Comparison of ENCODE assay signal across 17 mouse cellular contexts in genomic region chr10:17485049-17485449, GRCm38 (mm10).
DNase-seq lines count a peak whose midpoint lies in the region; ATAC-seq and TF ChIP-seq lines count a peak whose summit lies in the region.
"Had no signal": no experiment of that assay in that cellular context is flagged by ENCODE, and none has a peak within 500 bp of the region (broad histone marks: within the 10 kb centered on the region; RNA-seq: fewer than 3 reads in every experiment).

No protein-coding gene starts in this region.

- H3K27ac ChIP-seq in kidney, embryonic 14.5 days (ENCODE audit: low read depth, low read length): no peak overlapping the region
- no peak overlapping the region for H3K27ac ChIP-seq in CH12.LX (ENCODE audit: insufficient read depth, low read depth)
- H3K27ac ChIP-seq: midbrain, embryonic 15.5 days had no signal

- no peak for TF ChIP-seq POLR2A in CH12.LX (IDR thresholded peaks at IDR 0.05; ENCODE audit: low read depth, low read length)

- H3K9me3 ChIP-seq in kidney, embryonic 14.5 days (ENCODE audit: control insufficient read depth, low read length): no peaks in the 10 kb centered on the region
- peaks cover 3% of the 10 kb centered on the region for H3K9me3 ChIP-seq in CH12.LX (replicated peaks; ENCODE audit: low read length)
- peaks cover 12% of the 10 kb centered on the region for H3K9me3 ChIP-seq in megakaryocyte, embryonic 14.5 days
- H3K9me3 ChIP-seq: midbrain, embryonic 15.5 days had no signal

- DNase-seq in kidney, adult 9 months: peak; percentile 17
- DNase-seq in CH12.LX (ENCODE audit: extremely low read depth): peak; percentile 52
- DNase-seq in fibroblast of lung, adult 2 months (ENCODE audit: low read depth): peak; percentile 6
- no peak for DNase-seq in Muller cell, postnatal 12 days (ENCODE audit: inconsistent ontology term)
- DNase-seq in kidney, postnatal 10 days: no peak
- DNase-seq: cerebellum, adult 11 months; gastrocnemius, postnatal 36 days; heart, postnatal 10 days; lung, adult 18-20 months; spleen, adult 18-20 months; thymus, postnatal 14 days had no signal

- dilution Hi-C loops in CH12.LX (cut with MboI; ENCODE audit: extremely low pct_ligation_motif_present, extremely low pct_unique_long_range_greater_than_20kb, low sequenced_read_pairs): no loop called here

- no peak; the same call in none of the 2 replicates for TF ChIP-seq RAD21 in CH12.LX (IDR thresholded peaks at IDR 0.05; ENCODE audit: low read depth, low read length)

- TF ChIP-seq CTCF in CH12.LX (conservative IDR thresholded peaks at IDR 0.05 in 1 of 2, IDR thresholded peaks at IDR 0.05 in 1 of 2; ENCODE audit: low read depth in 2 of 2, low read length in 2 of 2): no peak

- H3K27me3 ChIP-seq in kidney, embryonic 14.5 days (ENCODE audit: control insufficient read depth, insufficient read depth, low read length): no peaks in the 10 kb centered on the region
- H3K27me3 ChIP-seq in CH12.LX (replicated peaks): no peaks in the 10 kb centered on the region
- H3K27me3 ChIP-seq in megakaryocyte, embryonic 14.5 days (replicated peaks): no peaks in the 10 kb centered on the region
- H3K27me3 ChIP-seq: midbrain, embryonic 15.5 days had no signal

- peak; percentile 82 for TF ChIP-seq EP300 in CH12.LX (IDR thresholded peaks at IDR 0.05; ENCODE audit: low read length)

- no peaks in the 10 kb centered on the region for H3K4me1 ChIP-seq in kidney, embryonic 14.5 days (ENCODE audit: control insufficient read depth, insufficient read depth, low read length)
- peaks cover 5 to 28% of the 10 kb centered on the region in 2 experiments for H3K4me1 ChIP-seq in CH12.LX (ENCODE audit: control insufficient read depth in 1 of 2, insufficient read depth in 2 of 2)
- H3K4me1 ChIP-seq in megakaryocyte, embryonic 14.5 days: peaks cover 74% of the 10 kb centered on the region
- H3K4me1 ChIP-seq: midbrain, embryonic 15.5 days had no signal

- 77% methylated on average over 5 of the region's 5 CpGs for whole genome bisulfite sequencing in kidney, embryonic 14.5 days

- H3K4me2 ChIP-seq in kidney, embryonic 14.5 days (replicated peaks; ENCODE audit: low read depth, low read length): no peak overlapping the region
- 0 out of 2 replicates have a peak overlapping the region, but pooled peaks have one; percentile 5 for H3K4me2 ChIP-seq in CH12.LX (ENCODE audit: insufficient read depth, low read depth, poor library complexity, severe bottlenecking)
- H3K4me2 ChIP-seq: midbrain, embryonic 15.5 days had no signal

- ATAC-seq in kidney, embryonic 14.5 days (ENCODE audit: low FRiP score, low TSS enrichment): no peak
- ATAC-seq in cerebellum, adult (ENCODE audit: insufficient number of reproducible peaks, low FRiP score, low TSS enrichment): no peak
- ATAC-seq: forebrain, embryonic 16.5 days; intestine, postnatal 0 days; midbrain, embryonic 15.5 days had no signal

- H3K4me3 ChIP-seq in kidney, embryonic 14.5 days (ENCODE audit: low read length): no peak overlapping the region
- no peak overlapping the region for H3K4me3 ChIP-seq in CH12.LX (replicated peaks in 1 of 3; ENCODE audit: low read depth in 2 of 3, low read length in 2 of 3, poor library complexity in 1 of 3)
- peak overlapping the region; percentile 87 for H3K4me3 ChIP-seq in megakaryocyte, embryonic 14.5 days (replicated peaks)
- H3K4me3 ChIP-seq: midbrain, embryonic 15.5 days had no signal

- no peak overlapping the region for H3K9ac ChIP-seq in kidney, embryonic 14.5 days (ENCODE audit: low read depth, low read length)
- H3K9ac ChIP-seq in CH12.LX (ENCODE audit: insufficient read depth, low read depth): no peak overlapping the region
- H3K9ac ChIP-seq: midbrain, embryonic 15.5 days had no signal

- no peaks in the 10 kb centered on the region for H3K36me3 ChIP-seq in kidney, embryonic 14.5 days (ENCODE audit: control insufficient read depth, insufficient read depth, low read length)
- H3K36me3 ChIP-seq in CH12.LX (replicated peaks in 1 of 2; ENCODE audit: control insufficient read depth in 1 of 2, insufficient read depth in 1 of 2, low read length in 1 of 2): no peaks in the 10 kb centered on the region
- H3K36me3 ChIP-seq in megakaryocyte, embryonic 14.5 days (replicated peaks; ENCODE audit: low read length): peaks cover 14% of the 10 kb centered on the region
- H3K36me3 ChIP-seq: midbrain, embryonic 15.5 days had no signal

- in situ Hi-C loops in CH12.LX (cut with MboI; ENCODE audit: low pct_ligation_motif_present, low pct_unique_long_range_greater_than_20kb, low sequenced_read_pairs): no loop called here

- no peaks in the 10 kb centered on the region for H3K79me2 ChIP-seq in CH12.LX (replicated peaks; ENCODE audit: control insufficient read depth, extremely low read depth, insufficient read depth, poor library complexity, severe bottlenecking)

TF ChIP-seq in CH12.LX, 34 proteins besides CTCF, POLR2A, EP300 and RAD21:
- TF ChIP-seq TCF12 (IDR thresholded peaks at IDR 0.05; ENCODE audit: low read depth, low read length): peak; percentile 25; the same call in 1 of the 2 replicates
- TF ChIP-seq MEF2A (IDR thresholded peaks at IDR 0.05; ENCODE audit: borderline replicate concordance, low read depth, low read length): peak; percentile 73; the same call in 1 of the 2 replicates
- TF ChIP-seq ETS1 (conservative IDR thresholded peaks at IDR 0.05; ENCODE audit: low read depth, low read length): peak; percentile 44; the same call in 1 of the 2 replicates
- no peak for TF ChIP-seq MAZ (IDR thresholded peaks at IDR 0.05; ENCODE audit: low read depth, low read length)
- no peak for TF ChIP-seq USF2 (conservative IDR thresholded peaks at IDR 0.05; ENCODE audit: low read depth, low read length)
- TF ChIP-seq ZNF384 (IDR thresholded peaks at IDR 0.05; ENCODE audit: low read depth, low read length): no peak
- TF ChIP-seq JUND (conservative IDR thresholded peaks at IDR 0.05; ENCODE audit: low read depth, low read length): no peak
- TF ChIP-seq MAFK (IDR thresholded peaks at IDR 0.05; ENCODE audit: insufficient replicate concordance, low read length): 0 out of 2 replicates have a peak, but pooled peaks have one; percentile 31
- TF ChIP-seq CHD1 (IDR thresholded peaks at IDR 0.05; ENCODE audit: low read depth, low read length): no peak
- no peak for TF ChIP-seq MAX (IDR thresholded peaks at IDR 0.05; ENCODE audit: low read length)
- no peak for TF ChIP-seq E2F4 (IDR thresholded peaks at IDR 0.05; ENCODE audit: insufficient replicate concordance, low read depth, low read length)
- TF ChIP-seq SIN3A (IDR thresholded peaks at IDR 0.05; ENCODE audit: low read length): no peak
- no peak for TF ChIP-seq IRF4 (IDR thresholded peaks at IDR 0.05; ENCODE audit: low read depth, low read length)
- no peak for TF ChIP-seq ZMIZ1 (IDR thresholded peaks at IDR 0.05; ENCODE audit: low read depth, low read length)
- TF ChIP-seq PAX5 (IDR thresholded peaks at IDR 0.05; ENCODE audit: low read length): no peak
- no peak for TF ChIP-seq NELFE (IDR thresholded peaks at IDR 0.05; ENCODE audit: low read depth, low read length)
- TF ChIP-seq UBTF (IDR thresholded peaks at IDR 0.05; ENCODE audit: low read depth, low read length): no peak
- TF ChIP-seq SMC3 (IDR thresholded peaks at IDR 0.05; ENCODE audit: low read depth, low read length): no peak
- TF ChIP-seq ELF1 (IDR thresholded peaks at IDR 0.05; ENCODE audit: low read depth, low read length): no peak
- TF ChIP-seq USF1 (IDR thresholded peaks at IDR 0.05; ENCODE audit: low read depth, low read length): no peak
- TF ChIP-seq ZC3H11A (IDR thresholded peaks at IDR 0.05; ENCODE audit: low read depth, low read length): no peak
- TF ChIP-seq CHD2 (IDR thresholded peaks at IDR 0.05; ENCODE audit: low read length): no peak
- TF ChIP-seq KAT2A (IDR thresholded peaks at IDR 0.05; ENCODE audit: insufficient replicate concordance, low read length): no peak
- TF ChIP-seq TBP (conservative IDR thresholded peaks at IDR 0.05; ENCODE audit: low read depth, low read length): no peak
- TF ChIP-seq BHLHE40 (IDR thresholded peaks at IDR 0.05; ENCODE audit: low read depth, low read length): peak; percentile 50

Comparison
In these comparisons a context has a peak if more than half of its experiments do, and no peak if none do; other contexts are left out.
1. DNase-seq: peak in kidney, adult 9 months (single experiment), CH12.LX (single experiment) and fibroblast of lung, adult 2 months (single experiment); none in Muller cell, postnatal 12 days (single experiment) and kidney, postnatal 10 days (single experiment).